Mouse (Mus musculus) embryonic stem cell, embryonic (primary cell): ENCODE results near the gene Ccdc81.

Source experiments
- CTCF ChIA-PET, 4 experiments: fragments of 300-600 bp in 2 of 4; fragments of 350-600 bp in 2 of 4; sonication (Branson Sonifier 250); formaldehyde crosslinking; loops; one replicate each; lab custom pipeline; 2022; ENCODE audit warnings: inconsistent platforms in 2 of 4; lab: Charles Lee
- POLR2A ChIA-PET, 4 experiments: fragments of 300-600 bp in 2 of 4; fragments of 350-600 bp in 2 of 4; sonication (Branson Sonifier 250); formaldehyde crosslinking; loops; one replicate each; lab custom pipeline; 2022; ENCODE audit warnings: antibody characterized with exemption in 4 of 4, inconsistent platforms in 1 of 4; lab: Charles Lee

The Ccdc81 gene

DNA sequence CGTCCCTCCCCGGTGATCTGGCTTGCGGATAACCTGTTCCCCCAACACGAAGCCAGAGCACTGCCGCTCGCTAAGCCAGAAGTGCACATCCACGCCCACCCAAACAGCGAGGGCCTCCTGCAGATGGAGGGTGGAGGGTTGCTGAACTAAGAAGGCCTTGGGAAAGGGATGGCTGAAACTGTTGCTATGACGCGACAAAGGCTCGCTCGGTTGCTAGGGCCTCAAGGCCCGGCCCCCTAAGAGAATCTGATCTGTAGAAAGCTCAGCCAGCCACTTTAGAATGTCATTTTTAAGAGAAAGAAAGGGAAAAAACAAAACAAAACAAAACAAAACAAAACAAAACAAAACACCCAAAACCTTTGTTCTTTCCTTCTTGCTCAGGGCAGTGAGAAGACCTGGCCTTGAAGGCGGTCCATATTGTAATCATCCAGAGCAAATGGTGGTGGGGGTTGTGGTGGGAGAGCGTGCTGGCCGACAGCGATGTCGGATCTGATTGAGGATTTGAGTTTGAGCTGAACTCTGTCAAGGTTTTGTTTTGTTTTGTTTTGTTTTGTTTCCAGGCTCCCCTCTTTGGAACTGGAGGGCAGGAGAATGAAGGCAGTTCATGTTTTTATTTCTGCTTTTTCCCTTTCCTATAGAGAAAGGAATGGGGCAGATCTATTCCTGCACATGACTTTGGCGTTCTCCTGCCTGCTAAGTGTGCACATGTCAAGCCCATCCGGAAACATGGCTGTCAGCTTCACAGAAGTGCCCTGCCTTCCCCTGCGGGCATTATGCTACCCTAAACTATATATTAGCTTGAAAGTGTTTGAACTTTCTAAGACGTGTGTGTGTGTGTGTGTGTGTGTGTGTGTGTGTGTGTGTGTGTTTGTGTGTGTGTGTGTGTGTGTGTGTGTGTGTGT, at the start of gene Ccdc81:
Gene Ccdc81 (minus strand): TSS at position 188 of the 902 bp plus-strand sequence.
- POLR2A ChIA-PET = interaction anchor here in 1 of 4 experiments (0.6 to 1.2 kb wide), 6 partner anchors 12 to 726 kb away, joined by 3 read pairs; no protein-coding TSS in a partner anchor

DNA sequence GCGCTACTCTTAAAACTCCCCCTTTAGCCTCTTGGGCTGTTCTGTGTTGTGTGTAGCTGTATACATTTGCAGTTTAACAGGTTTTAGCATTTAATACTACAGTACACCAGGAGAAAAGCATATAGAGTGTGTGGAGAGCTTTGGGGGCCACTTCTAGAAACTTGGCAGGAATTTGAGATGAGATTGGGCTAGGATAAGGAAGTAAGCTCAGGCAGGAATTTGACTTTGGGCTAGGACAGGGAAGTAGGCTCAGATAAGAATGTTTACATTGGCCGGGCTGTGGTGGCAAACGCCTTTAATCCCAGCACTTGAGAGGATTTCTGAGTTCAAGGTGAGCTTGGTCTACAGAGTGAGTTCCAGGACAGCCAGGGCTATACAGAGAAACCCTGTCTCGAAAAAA, 46.0 kb upstream of the Ccdc81 start:
- ChIA-PET POLR2A (interaction anchor here (0.6 to 10.9 kb wide), 20 partner anchors 8 to 182 kb away, joined by 3 to 104 read pairs (median 6); partner anchors contain the start of genes Hikeshi (in 4 of the 4) and Eed (in 2 of the 4)), CTCF (interaction anchor here in 2 of 4 experiments (0.6 to 1.0 kb wide), 3 partner anchors 9 to 67 kb away, joined by 3 to 10 read pairs (median 3); no protein-coding TSS in a partner anchor)

More for the DNA sequence above, at the start of gene Ccdc81:
- CTCF ChIA-PET = interaction anchor here in 3 of 4 experiments (0.7 to 0.9 kb wide), 3 partner anchors 95 to 426 kb away, joined by 3 read pairs; no protein-coding TSS in a partner anchor

DNA sequence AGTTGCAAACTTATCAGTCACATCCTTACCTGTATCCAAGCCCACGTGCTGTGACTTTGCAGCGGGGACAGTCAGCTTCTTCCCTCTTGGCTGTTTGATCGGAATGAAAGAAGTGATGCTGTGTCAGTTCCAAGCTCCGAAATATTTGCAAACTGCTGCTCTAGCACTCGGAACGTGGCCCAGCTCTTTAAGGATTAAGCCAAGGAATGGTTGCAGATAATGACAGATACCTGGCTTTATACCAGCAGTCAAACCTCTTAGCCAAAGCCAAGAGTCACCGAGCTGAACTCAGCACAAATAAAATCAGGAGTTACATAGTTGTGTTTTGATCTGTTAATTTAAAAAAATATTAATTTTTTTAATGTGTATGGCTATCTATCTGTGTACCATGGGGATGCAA, 44.6 kb upstream of the Ccdc81 start:
- ChIA-PET CTCF (interaction anchor here in 1 of 4 experiments (0.6 kb wide), 1 partner anchor 27 kb away, joined by 3 read pairs; no protein-coding TSS in a partner anchor), POLR2A (interaction anchor here in 2 of 4 experiments (0.6 to 3.8 kb wide), 6 partner anchors 17 to 41 kb away, joined by 3 to 13 read pairs (median 4); partner anchors contain the start of gene Eed (in 1 of the 2))

DNA sequence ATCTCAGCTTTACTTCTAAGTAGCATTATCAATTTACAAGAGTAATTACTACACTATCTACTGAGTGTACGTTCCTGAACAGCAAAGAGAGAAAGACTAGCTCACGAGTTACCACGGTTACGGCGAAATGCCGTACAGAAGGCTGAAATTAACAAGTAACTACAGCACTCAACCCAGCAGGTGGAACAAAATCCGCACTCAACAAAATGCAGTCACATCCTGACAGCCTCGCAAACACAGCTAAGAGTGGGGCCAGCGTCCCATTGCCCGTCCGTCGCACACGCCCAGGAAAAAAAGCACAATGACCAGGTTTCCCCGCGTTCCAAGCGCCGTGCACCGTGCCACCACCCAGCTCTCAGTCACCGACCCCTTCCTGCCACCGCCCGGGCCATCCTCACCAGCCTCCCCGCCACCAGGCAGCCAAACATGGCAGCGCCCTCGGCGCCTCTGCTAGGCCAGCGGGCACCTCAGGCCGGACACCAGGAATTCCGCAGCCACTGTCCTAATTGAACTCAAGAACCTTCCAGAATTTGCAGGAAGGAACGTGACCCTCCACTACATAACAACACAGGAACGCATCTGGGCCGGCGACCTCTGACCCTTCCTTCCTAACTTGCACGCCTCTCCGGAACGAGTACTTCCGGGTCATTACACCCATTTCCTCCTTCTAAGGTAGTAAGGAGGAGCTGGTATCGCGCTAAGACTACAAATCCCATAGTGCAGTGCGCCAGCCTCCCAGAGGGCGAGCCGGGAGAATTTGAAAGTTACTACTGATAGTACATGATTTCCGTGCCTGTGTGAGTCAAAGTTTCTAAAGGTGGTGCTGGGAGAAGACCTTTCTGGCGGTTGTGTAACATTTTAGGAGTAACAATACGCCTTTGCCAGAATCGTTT, 37.4 kb upstream of the Ccdc81 start, which contains the start of gene Hikeshi:
Gene Hikeshi (minus strand): TSS at position 634 of the 893 bp plus-strand sequence.
- POLR2A ChIA-PET = interaction anchor here (0.6 to 6.1 kb wide), 64 partner anchors 8 to 1662 kb away, joined by 3 to 104 read pairs (median 4); partner anchors contain the start of genes Eed (in 3 of the 4), Picalm (in 2 of the 4), Tmem126a (in 2 of the 4) and Tmem126b (in 1 of the 4)
- CTCF ChIA-PET = interaction anchor here in 3 of 4 experiments (0.7 to 2.3 kb wide), 5 partner anchors 8 to 210 kb away, joined by 3 to 7 read pairs (median 3); no protein-coding TSS in a partner anchor

DNA sequence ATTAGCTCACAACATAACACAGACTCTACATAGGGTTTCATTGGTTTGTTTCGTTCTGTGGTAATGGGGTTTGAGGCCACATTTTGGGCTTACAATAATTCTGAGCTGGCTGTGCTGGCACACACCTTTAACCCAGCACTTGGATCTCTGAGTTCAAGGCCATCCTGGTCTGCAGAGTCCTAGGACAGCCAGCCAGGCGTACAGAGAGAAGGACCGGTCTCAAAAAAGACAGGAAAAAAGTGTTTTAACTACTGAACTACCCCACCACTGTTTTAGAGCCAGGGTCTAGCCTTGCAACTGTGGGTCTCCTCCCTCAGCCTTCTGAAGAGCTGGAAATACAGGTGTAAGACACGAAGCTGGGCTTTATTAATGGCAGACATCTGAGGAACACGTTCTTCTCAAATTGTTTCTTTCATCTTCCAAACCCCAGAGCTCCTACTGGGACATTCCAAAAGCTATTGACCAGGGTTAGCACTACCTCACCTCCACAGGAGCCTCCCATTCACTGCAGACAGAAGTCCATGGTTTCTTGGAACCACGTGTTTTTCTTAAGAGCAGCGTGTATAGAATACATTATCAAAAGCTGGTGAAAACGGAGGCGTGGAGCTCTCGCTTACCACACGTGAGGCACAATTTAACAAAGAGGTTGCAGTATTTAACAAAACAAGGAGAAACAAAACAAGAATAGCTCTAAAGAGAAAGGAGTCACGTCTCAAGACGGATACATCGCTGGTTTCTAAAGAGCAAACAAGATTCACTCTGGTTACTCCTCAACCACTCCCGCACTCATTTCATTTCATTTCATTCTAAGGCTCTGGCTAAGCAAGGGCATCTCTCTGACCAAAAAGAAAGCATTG, 36.3 kb upstream of the Ccdc81 start:
- ChIA-PET POLR2A (interaction anchor here (0.8 to 6.1 kb wide), 45 partner anchors 7 to 536 kb away, joined by 3 to 104 read pairs (median 5); partner anchors contain the start of genes Eed (in 3 of the 4), Picalm (in 1 of the 4), Tmem126a (in 1 of the 4) and Tmem126b (in 1 of the 4)), CTCF (interaction anchor here in 3 of 4 experiments (0.7 to 2.3 kb wide), 3 partner anchors 13 to 59 kb away, joined by 3 to 7 read pairs (median 6); no protein-coding TSS in a partner anchor)

DNA sequence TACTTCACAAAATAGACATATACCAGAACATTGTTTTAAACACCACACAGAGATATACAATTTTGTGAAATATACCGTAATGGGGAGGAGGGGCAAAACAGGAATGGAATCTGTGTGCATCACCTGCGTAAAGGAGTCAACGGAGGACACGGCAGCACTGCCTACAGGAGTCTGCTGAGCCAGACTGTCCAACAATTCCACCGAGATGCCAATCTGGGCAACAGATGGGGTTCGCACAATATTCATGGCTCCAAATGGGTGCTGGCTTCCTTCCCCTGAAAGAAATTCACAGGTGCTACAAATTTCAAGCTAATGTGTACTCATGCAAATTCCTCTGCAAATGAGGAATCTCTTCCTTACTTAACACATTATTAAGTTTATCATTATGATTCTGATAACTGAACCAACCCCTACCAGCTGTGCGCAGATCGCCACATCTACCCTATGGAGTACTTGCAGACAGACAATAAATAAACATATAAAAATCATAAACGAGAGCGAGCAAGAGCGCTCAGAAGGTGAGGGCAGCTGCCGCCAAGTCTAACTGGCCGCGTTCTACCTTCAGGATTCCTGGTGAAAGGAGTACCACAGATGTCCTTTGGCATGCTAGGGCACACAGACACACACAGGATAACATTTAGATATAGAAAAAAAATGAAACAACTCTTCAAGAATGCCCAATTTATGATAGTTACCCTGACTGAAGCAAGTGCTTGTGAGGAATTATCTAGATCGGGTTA, 20.2 kb upstream of the Ccdc81 start:
- CTCF ChIA-PET = interaction anchor here in 3 of 4 experiments (0.7 to 1.4 kb wide), 3 partner anchors 15 to 41 kb away, joined by 3 to 6 read pairs (median 4); no protein-coding TSS in a partner anchor
- POLR2A ChIA-PET = interaction anchor here in 3 of 4 experiments (0.6 to 5.2 kb wide), 8 partner anchors 9 to 34 kb away, joined by 3 to 36 read pairs (median 4); partner anchors contain the start of gene Hikeshi (in 1 of the 3)

DNA sequence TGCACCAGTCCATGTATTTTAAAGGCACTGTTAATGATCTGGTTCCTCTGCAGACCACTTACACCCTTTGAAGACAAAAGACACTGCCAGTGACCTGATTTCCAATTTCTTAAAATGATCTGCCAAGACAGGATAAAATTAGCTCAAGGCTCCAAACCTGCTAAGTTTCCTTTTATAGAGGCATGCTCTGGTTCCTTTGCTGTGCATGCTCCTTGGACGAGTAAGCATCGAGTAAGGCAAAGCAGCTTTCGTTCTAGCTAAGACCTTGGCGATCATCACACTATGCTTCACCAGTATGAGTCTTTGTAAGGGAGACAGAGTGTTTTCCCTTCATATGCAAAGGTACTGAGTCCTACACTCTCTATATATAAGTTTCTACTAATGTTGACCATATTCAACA, 14.3 kb upstream of the Ccdc81 start:
- ChIA-PET POLR2A (interaction anchor here in 1 of 4 experiments (1.1 kb wide), 1 partner anchor 10 kb away, joined by 5 read pairs; no protein-coding TSS in a partner anchor), CTCF (interaction anchor here in 1 of 4 experiments (1.3 to 1.4 kb wide), 2 partner anchors 10 to 80 kb away, joined by 3 to 4 read pairs; no protein-coding TSS in a partner anchor)

DNA sequence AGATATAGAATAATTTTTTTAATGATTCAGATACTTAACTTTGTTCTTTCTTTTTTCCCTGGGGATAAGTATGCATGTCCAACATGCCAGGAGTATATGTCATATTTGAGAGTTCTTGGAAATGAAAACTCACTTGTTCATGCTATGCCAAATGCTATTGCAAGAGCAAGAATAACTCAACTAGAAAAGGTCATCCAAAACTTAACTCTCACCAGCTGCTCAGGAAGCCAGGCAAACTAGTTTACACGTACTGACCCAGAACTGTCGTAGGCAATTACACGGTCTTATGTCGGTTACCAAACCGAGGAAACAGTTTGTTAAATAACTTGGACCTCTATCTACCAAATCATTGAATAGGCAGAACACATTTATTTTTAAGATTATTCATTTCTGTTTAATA, 13.3 kb upstream of the Ccdc81 start:
- POLR2A ChIA-PET = interaction anchor here in 1 of 4 experiments (2.4 kb wide), 1 partner anchor 24 kb away, joined by 5 read pairs; the partner anchor contains the start of gene Hikeshi

DNA sequence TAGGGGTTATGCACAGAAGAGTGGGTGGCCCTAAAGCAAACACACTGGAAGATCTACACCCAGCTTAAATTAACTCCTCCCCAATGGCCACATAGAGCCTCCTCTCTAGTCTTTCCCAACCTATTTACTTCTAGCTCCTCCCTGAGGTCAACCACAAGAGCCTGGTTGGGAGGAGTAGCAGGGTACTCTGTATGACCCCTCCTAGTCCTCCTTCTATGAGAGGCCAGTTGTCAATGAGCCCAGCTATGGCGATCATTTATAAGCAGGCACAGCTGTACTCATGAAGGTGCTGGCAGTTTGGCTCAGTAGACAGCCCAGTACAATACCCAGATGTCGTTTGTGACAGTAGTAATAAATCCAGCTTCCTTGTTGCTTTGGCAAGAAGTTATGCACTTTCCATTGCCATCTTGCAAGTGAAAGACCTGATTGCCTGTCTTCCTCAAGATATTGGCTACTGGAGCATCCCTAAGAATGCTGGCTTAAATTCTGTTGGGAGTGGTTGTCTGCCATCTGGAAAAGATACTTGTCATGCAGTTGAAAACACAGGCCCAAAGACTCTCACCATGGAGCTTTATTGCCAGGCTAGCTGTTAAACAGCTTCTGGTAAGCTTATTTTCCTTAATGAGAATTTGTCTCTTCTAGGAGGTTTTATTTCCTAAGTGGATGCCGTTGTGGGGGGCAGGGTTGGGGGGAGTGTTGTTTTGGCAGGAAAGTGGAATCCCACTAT, 10.2 kb upstream of the Ccdc81 start:
- ChIA-PET POLR2A (interaction anchor here in 1 of 4 experiments (0.6 to 1.1 kb wide), 4 partner anchors 9 to 431 kb away, joined by 3 to 5 read pairs (median 4); no protein-coding TSS in a partner anchor), CTCF (interaction anchor here in 2 of 4 experiments (0.6 kb wide), 2 partner anchors 362 to 1240 kb away, joined by 3 read pairs; no protein-coding TSS in a partner anchor)

More for the DNA sequence above, 13.3 kb upstream of the Ccdc81 start:
- CTCF ChIA-PET = interaction anchor here in 1 of 4 experiments (1.3 kb wide), 1 partner anchor 9 kb away, joined by 4 read pairs; no protein-coding TSS in a partner anchor

DNA sequence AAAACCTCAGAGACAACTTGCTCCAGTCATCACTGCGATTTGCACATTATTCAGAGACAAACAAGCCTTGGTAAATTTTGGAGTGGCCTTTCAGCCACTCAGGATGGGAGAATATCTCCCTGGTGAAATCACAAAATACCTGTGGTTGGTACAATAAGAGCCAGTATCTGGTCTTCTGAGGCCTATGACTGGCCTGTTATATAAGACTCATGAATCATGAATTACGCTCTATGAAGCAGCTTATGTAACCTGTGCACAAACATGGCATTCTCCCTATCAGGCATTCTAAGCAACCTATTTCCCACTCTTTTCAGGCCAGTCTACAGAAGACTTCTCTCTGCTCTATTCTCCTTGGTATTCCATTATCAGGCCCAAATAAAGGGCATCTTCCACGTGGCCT, 8.9 kb upstream of the Ccdc81 start:
- ChIA-PET CTCF (no interaction called here), POLR2A (no interaction called here)

DNA sequence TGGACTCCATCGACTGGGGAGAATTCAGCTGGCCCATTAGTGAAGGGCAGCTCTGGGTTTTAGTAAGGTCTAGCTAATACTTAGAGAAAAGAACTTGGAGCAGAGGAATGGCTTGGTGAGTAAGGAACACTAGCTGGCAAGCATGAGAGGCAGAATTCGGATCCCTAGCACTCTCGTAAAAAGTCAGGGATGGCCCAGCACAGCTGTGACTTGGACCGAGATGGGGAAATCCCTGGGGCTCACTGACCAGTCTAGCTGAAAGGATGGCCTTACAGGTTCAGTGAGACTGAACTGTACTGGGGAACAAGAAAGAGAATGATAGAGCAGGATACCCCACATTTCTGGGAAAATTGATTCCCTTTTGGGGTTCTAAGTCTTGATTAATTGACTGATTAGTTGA, 6.3 kb upstream of the Ccdc81 start:
- CTCF ChIA-PET = interaction anchor here in 3 of 4 experiments (0.6 to 1.2 kb wide), 4 partner anchors 345 to 472 kb away, joined by 3 to 4 read pairs (median 3); no protein-coding TSS in a partner anchor
- POLR2A ChIA-PET = interaction anchor here in 2 of 4 experiments (0.5 to 1.1 kb wide), 5 partner anchors 20 to 583 kb away, joined by 3 to 4 read pairs (median 3); partner anchors contain the start of genes Picalm (in 1 of the 2) and Tmem126b (in 1 of the 2)

DNA sequence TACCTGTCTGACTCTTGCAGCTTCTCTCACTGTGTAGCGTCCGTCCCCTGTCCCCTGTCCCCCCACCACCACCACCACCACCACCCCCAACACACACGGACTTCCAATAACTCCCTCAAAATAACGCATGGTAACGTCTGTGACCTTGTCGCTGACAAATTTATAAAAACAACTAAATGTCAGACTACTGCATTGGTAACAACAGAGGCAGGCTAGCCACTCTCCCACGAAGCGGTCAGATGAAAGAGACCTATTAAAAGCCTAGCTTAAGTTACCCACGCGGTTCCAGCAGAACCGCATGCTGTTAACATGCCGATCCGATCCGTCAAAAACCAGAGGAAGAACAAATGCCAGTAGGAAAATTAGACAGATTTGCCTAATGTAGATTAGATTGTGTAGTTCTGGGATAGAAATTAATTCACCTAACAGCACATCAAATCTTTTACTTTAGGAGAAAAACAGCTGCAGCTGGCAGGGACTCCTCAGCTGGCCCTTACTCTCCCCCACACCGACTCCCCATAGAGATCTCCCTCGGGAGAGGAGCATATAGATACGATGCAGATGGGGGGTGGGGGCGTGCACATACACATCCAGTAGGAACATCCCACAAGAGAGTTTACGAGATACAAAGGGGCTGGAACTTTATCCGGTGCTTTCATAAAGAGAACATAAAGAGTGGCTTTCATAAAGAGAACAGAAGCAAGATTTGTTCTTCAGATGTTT, 5.6 kb upstream of the Ccdc81 start:
- POLR2A ChIA-PET = interaction anchor here in 3 of 4 experiments (0.8 to 1.9 kb wide), 6 partner anchors 14 to 567 kb away, joined by 3 to 4 read pairs (median 3); partner anchors contain the start of gene Tmem126b (in 1 of the 3)
- CTCF ChIA-PET = interaction anchor here (0.6 to 1.6 kb wide), 12 partner anchors 8 to 1108 kb away, joined by 3 to 8 read pairs (median 4); no protein-coding TSS in a partner anchor

DNA sequence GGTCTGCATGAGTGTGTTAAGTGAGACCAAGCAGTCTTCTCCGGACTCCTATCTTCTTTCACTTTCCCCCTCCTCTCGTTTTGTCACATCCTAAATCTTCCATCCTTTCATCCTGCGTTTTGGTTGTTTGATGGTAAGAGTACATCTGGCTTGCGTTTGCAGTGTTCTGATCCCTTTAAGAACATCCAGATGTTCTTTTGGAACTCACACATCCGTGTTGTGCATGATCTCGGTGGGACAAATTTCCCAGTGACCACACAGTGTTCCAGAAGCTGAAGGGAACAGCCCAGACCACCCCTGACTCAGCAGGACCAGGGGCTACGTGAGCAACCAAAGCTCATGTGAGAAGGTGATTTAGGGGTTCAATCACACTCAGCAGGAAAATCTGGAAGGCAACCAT, 5.0 kb upstream of the Ccdc81 start:
- POLR2A ChIA-PET = interaction anchor here in 2 of 4 experiments (0.8 to 1.9 kb wide), 4 partner anchors 15 to 223 kb away, joined by 3 to 4 read pairs (median 4); partner anchors contain the start of gene Picalm (in 1 of the 2)
- CTCF ChIA-PET = interaction anchor here (0.5 to 1.6 kb wide), 29 partner anchors 9 to 1108 kb away, joined by 3 to 9 read pairs (median 4); partner anchors contain the start of gene Hikeshi (in 1 of the 4)
